Mouse (Mus musculus) megakaryocyte, embryonic 14.5 days (primary cell): Measurements from ENCODE around the gene Gtf2f1.

ENCODE experiments used
- FLI1 ChIP-seq: IDR thresholded peaks from 2 replicates; pipeline ENCODE4 v1.6.1; 2012; ENCODE audit warnings: low read length, inconsistent platforms, mixed read lengths
- GATA1 ChIP-seq: IDR thresholded peaks from 3 replicates; pipeline ENCODE4 v1.6.1; 2012; ENCODE audit warnings: mixed read lengths, low read length, inconsistent platforms, borderline replicate concordance

DNA sequence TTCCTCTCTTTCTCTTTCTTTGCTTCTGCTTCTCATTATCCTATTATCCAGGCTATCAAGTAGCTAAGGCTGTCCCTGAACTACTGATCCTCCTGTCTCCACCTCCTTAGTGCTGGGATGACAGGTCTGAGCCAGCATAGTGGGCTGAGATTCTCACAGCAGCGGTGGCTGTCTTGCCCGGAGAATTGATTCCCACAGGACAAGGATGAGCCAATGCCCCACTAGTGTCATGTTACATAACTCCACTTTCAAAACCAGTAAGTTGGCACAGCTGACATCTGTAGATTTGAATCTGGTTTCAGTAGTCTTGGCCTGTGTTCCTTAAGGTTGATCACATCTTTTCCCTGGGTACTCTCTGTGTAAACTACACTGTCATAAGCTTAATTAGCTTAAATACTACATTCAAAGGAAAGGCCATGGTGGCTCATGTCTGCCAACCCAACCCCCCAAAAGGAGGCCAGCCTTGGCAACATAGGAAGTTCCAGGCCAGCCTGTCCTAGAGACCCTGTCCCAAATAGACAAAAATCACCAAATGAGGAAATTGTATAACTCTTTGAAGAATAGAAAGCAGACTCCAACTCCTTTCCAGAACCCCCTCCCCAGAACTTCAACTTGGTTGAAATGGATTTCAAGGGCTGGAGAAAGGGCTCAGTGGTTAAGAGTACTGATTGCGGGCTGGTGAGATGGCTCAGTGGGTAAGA lies 24.8 kb downstream of the Gtf2f1 start:
- no peak for TF ChIP-seq FLI1
- no peak for TF ChIP-seq GATA1
